Mouse (Mus musculus) kidney, embryonic 14.5 days (tissue): Measurements from ENCODE around the gene Wdr95. TPM values are rescaled to one million over a fixed set of nuclear protein-coding genes. Genes with fewer than 3 reads are reported as not detected.

Experiments used
- ATAC-seq: fragments of 200-750 bp; cut with Nextera tagmentation; 2 replicates; pipeline ENCODE4 v1.8.0; 2017; ENCODE audit warnings: moderate number of reproducible peaks, mild to moderate bottlenecking, moderate TSS enrichment, moderate library complexity; ENCODE audit not compliant: low FRiP score, low TSS enrichment
- H3K27ac ChIP-seq: fragments of 300-500 bp; sonication (generic); 2 replicates; pipeline ENCODE4 v1.5.1; 2014; ENCODE audit warnings: low read depth, mild to moderate bottlenecking, low read length, moderate library complexity, mixed read lengths
- H3K27me3 ChIP-seq: fragments of 300-500 bp; sonication (generic); 2 replicates; pipeline ENCODE4 v1.6.1; 2014; ENCODE audit warnings: mild to moderate bottlenecking, low read length; ENCODE audit not compliant: control insufficient read depth, insufficient read depth
- H3K36me3 ChIP-seq: fragments of 300-500 bp; sonication (generic); 2 replicates; pipeline ENCODE4 v1.6.1; 2014; ENCODE audit warnings: low read length, mixed read lengths; ENCODE audit not compliant: control insufficient read depth, insufficient read depth
- H3K4me1 ChIP-seq: fragments of 300-500 bp; sonication (generic); 2 replicates; pipeline ENCODE4 v1.6.1; 2014; ENCODE audit warnings: low read length, mixed read lengths; ENCODE audit not compliant: control insufficient read depth, insufficient read depth
- H3K4me2 ChIP-seq: fragments of 300-500 bp; sonication (generic); replicated peaks from 2 replicates; pipeline ENCODE4 v1.6.1; 2014; ENCODE audit warnings: low read depth, mild to moderate bottlenecking, low read length
- H3K4me3 ChIP-seq: fragments of 300-500 bp; sonication (generic); 2 replicates; pipeline ENCODE4 v1.5.1; 2014; ENCODE audit warnings: mild to moderate bottlenecking, low read length
- H3K9ac ChIP-seq: fragments of 300-500 bp; sonication (generic); 2 replicates; pipeline ENCODE4 v1.6.1; 2014; ENCODE audit warnings: low read depth, mild to moderate bottlenecking, low read length, moderate library complexity
- H3K9me3 ChIP-seq: fragments of 300-500 bp; sonication (generic); 2 replicates; pipeline ENCODE4 v1.6.1; 2016; ENCODE audit warnings: low read length; ENCODE audit not compliant: control insufficient read depth
- WGBS: fragments of 180-500 bp; shearing (Covaris S2); extraction: QIAGEN DNeasy Blood & Tissue Kit; methylation state at CpG from one replicate; pipeline ENCODE4 v1.1.7; 2014; 5-methylcytosine and 5-hydroxymethylcytosine counted together
- polyA plus RNA-seq: library from polyadenylated mRNA; unstranded; fragments of >200 nt; fragmentation: Nextera tagmentation; extraction: Ambion mirVana; gene quantifications from 2 replicates; pipeline ENCODE4 v1.2.1, GENCODE M21; 2014

The Wdr95 gene
- polyA plus RNA-seq, 1 experiment from 2014 or later: not detected

DNA sequence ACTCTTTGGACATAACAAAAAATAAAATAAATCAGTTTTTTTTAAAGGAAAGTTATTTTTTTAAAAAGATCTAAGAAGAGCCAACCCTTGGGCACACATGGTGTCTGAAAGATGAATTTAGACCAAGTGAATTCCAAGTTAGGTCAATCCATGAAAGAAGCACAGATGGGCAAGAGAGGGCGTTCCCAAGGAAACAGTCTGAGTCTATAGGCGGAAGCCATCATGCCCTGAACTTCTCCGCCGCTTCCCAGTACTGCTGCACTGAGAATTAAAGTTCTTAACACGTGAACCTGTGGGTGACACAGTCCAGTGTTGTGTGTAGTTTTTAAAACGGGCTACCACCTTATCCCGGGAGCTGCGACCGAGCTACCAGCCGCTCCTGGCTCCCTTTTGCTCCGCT, 24.9 kb downstream of the Wdr95 start:
- WGBS: 94% methylated on average over 11 of the region's 11 CpGs
- no peak for ATAC-seq
- H3K9ac ChIP-seq: no peak overlapping the region
- no peaks in the 10 kb centered on the region for H3K36me3 ChIP-seq
- no peaks in the 10 kb centered on the region for H3K27me3 ChIP-seq
- no peaks in the 10 kb centered on the region for H3K9me3 ChIP-seq
- no peak overlapping the region for H3K4me2 ChIP-seq
- no peak overlapping the region for H3K27ac ChIP-seq
- no peaks in the 10 kb centered on the region for H3K4me1 ChIP-seq
- no peak overlapping the region for H3K4me3 ChIP-seq

DNA sequence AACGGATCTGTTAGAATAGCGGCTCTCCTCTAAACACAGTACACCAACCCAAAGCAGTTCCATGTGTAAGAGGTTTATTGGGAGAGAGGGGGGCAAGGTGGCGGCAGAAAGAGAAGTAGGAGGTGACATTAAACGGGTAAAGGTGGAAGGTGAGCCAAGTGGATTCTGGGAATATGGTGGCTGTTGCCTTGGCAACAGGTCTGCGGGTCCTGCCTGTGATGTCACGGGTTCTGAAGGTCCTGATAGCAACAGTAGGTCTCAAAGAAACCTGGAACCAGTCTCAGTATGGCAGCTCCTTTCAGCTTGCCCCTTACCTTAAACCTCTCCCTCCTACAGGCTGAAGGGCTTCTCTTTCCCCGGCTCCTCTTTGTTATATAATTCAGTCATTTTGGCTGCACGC, 25.9 kb downstream of the Wdr95 start:
- no peaks in the 10 kb centered on the region for H3K36me3 ChIP-seq
- no peak overlapping the region for H3K9ac ChIP-seq
- H3K4me3 ChIP-seq: no peak overlapping the region
- 88% methylated on average over 8 of the region's 8 CpGs for WGBS
- H3K9me3 ChIP-seq: no peaks in the 10 kb centered on the region
- no peaks in the 10 kb centered on the region for H3K4me1 ChIP-seq
- H3K4me2 ChIP-seq: no peak overlapping the region
- no peak for ATAC-seq
- no peak overlapping the region for H3K27ac ChIP-seq
- H3K27me3 ChIP-seq: no peaks in the 10 kb centered on the region

DNA sequence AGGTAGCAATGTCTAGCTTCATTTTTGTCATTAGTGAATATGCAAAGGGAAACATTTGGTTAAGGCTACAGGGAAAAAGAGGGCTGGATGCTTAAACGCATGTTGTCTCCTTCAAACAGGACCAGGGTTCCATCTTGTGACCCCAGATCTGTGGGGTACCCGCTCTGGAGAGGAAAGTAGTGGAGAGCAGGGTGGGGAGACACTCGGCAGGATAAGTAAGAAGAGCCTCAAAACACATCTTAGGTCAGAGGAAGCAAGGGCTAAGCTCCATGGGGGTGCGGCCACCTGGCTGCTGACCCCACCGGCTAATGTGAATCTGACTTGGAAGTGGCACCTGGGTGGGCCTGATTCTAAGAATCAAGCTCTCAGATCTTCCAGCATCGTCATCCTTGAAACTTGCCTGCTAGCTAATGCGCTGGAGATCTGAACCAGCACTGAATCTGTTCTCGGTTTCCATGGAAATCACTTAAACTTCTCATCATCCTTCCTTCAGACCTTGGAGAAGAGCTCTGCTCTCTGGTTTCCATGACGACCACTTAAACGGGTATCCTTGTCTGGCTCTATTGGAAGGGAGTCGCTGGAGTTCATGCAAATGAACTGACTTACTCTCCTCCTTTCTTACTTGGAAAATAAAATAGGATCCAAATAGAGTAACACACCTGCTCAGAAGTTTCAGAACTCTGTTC, 32.6 kb downstream of the Wdr95 start:
- H3K4me3 ChIP-seq: no peak overlapping the region
- WGBS: 62% methylated on average over 11 of the region's 11 CpGs
- no peak overlapping the region for H3K4me2 ChIP-seq
- no peak overlapping the region for H3K9ac ChIP-seq
- no peaks in the 10 kb centered on the region for H3K36me3 ChIP-seq
- ATAC-seq: no peak
- H3K4me1 ChIP-seq: no peaks in the 10 kb centered on the region
- H3K9me3 ChIP-seq: no peaks in the 10 kb centered on the region
- no peak overlapping the region for H3K27ac ChIP-seq
- no peaks in the 10 kb centered on the region for H3K27me3 ChIP-seq

DNA sequence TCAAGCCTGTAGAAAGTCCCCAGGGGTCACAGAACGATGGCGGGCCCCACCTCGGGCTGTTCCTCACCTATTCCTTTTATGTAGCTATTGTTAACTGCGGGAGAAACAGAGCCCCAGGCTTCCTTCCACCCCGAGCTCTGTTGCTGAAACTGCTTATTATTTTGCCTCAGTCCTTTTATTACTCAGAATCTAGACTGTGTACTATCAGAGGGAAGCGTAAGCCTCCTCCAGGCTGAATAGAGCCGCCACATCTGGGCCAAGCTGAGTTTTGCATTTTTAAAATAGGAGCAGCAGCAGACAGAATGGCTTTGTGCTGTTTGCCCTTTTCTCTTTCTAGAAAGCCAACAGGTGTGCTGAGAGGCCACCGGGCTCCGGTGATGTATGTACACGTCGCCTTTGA, 37.5 kb downstream of the Wdr95 start:
- Histone ChIP-seq H3K27ac (no peak overlapping the region), H3K27me3 (no peaks in the 10 kb centered on the region), H3K9me3 (no peaks in the 10 kb centered on the region), H3K4me1 (no peaks in the 10 kb centered on the region), H3K4me2 (no peak overlapping the region), H3K4me3 (no peak overlapping the region), H3K9ac (no peak overlapping the region), H3K36me3 (no peaks in the 10 kb centered on the region)
- no peak for ATAC-seq
- WGBS: 40% methylated on average over 11 of the region's 11 CpGs

DNA sequence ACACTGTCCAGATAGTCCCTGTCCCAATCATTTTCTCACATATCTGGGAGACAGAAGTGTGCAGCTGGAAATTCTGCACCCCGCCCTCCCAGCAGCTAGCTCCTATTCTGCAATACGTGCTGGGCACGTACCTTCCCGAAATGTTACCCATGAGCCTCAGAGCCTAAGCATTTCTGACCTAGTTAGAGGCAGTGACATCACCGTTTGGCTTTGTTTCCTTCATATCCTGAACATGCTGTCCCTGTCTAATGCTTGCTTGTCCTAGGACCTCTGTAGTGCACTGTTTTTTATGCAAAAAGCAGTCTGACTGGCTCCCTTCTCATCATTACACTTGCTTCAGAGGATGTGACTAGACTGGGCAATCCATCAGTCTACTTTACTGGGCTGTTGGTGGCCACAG, 38.5 kb downstream of the Wdr95 start:
- Histone ChIP-seq H3K27ac (no peak overlapping the region), H3K9me3 (no peaks in the 10 kb centered on the region), H3K36me3 (no peaks in the 10 kb centered on the region), H3K9ac (no peak overlapping the region), H3K4me2 (no peak overlapping the region), H3K4me3 (no peak overlapping the region), H3K4me1 (no peaks in the 10 kb centered on the region), H3K27me3 (no peaks in the 10 kb centered on the region)
- 74% methylated on average over 5 of the region's 5 CpGs for WGBS
- ATAC-seq: no peak

DNA sequence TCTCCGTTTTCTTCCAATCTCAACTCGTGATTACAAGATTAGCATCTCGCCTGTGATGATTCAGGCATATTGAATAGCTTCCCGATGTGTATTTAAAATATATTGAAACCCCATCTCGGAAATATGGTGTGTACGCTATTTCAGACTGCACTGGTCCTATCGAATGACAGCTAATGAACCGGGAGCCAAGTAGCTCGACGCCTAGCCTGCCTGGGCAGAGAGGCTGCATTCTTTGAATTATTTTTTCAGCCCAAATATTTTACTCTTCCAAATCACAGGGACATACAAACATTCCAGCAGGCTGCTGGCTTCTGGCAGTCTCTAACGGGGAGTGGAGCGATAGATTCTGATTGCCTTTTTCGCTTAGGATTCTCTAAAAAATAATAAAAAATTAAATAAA, 40.5 kb downstream of the Wdr95 start:
- H3K9me3 ChIP-seq: no peaks in the 10 kb centered on the region
- WGBS: 69% methylated on average over 13 of the region's 13 CpGs
- H3K9ac ChIP-seq: no peak overlapping the region
- H3K4me2 ChIP-seq: no peak overlapping the region
- no peak overlapping the region for H3K4me3 ChIP-seq
- no peak overlapping the region for H3K27ac ChIP-seq
- ATAC-seq: no peak
- H3K27me3 ChIP-seq: no peaks in the 10 kb centered on the region
- no peaks in the 10 kb centered on the region for H3K4me1 ChIP-seq
- no peaks in the 10 kb centered on the region for H3K36me3 ChIP-seq

DNA sequence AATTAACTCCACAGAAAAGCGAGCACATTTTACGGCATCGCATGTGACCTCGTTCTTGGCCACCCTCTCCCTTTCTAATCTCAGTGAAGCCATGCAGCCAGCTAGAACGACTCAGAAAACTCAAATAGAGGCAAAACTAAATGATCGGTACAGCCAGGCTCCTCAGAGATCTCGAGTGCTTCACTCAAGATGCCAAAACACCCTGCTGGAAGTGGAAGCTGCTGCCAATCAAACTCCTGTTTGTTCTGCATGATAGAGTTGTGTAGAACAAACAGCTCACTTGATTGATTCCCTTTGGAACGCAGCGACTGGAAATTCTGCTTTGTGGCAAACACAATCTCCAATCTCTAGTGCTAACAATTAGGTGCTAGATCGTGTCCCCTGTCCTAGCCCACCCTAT, 48.5 kb downstream of the Wdr95 start:
- H3K9ac ChIP-seq: no peak overlapping the region
- no peaks in the 10 kb centered on the region for H3K27me3 ChIP-seq
- 57% methylated on average over 10 of the region's 10 CpGs for WGBS
- H3K27ac ChIP-seq: no peak overlapping the region
- H3K36me3 ChIP-seq: no peaks in the 10 kb centered on the region
- H3K4me1 ChIP-seq: 0 out of 2 replicates have a peak, but pooled peaks cover 5% of the 10 kb centered on the region
- H3K9me3 ChIP-seq: no peaks in the 10 kb centered on the region
- no peak for ATAC-seq
- H3K4me2 ChIP-seq: no peak overlapping the region
- no peak overlapping the region for H3K4me3 ChIP-seq

DNA sequence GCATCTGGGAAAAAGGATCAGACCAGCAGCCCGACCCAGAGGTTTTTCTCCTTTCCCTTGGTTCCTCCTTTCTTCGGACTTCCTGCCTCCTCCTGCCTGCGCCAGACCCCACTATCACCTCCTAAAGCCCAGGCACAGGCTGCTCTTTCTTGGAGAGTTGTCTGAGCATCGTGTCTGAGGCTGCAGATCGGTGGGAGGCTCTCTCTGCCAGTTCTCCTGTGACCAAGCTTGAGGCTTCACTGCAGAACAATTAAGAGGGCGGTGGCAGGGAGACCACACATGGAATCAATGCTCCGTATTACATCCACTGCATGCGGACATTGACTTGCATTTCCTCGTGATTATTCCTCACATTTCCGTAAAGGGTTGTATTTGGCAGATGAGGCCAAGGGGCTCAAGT, 49.0 kb downstream of the Wdr95 start:
- WGBS: 28% methylated on average over 10 of the region's 10 CpGs
- Histone ChIP-seq H3K27me3 (no peaks in the 10 kb centered on the region), H3K4me1 (0 out of 2 replicates have a peak, but pooled peaks cover 5% of the 10 kb centered on the region), H3K9me3 (no peaks in the 10 kb centered on the region), H3K36me3 (no peaks in the 10 kb centered on the region), H3K9ac (0 out of 2 replicates have a peak overlapping the region, but pooled peaks have one; percentile 7), H3K4me3 (no peak overlapping the region), H3K4me2 (no peak overlapping the region), H3K27ac (no peak overlapping the region)
- no peak for ATAC-seq

DNA sequence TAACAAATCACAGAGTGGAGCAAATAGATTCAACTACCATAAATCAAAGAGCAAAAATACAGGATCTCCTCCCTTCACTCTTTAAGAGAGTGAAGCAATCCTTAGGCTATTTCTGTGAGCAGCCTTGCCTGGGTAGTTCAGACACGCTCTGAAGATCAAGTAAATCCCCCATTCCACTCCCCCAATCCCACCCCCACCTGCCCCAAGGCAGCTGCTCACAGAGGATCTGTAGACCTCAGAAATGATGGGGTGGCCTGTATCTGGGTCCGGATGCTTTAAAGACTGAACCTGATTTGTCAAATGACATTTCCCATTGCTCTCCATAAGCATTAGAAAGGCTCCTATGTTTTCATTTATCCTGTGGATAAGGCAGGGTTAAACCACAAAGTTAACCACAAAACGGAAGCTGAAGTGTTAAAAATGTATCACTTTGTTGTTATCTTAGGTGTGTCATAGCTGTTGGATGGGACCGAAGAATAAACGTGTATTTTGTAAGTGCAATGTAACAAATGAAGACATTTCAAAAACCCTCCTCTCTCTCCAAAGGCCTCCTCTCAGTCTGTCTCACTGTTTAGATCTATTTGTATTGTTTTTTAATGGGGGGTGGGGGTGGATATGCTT, 54.3 kb downstream of the Wdr95 start:
- WGBS: 53% methylated on average over 5 of the region's 5 CpGs
- no peak overlapping the region for H3K27ac ChIP-seq
- H3K4me2 ChIP-seq: no peak overlapping the region
- H3K4me3 ChIP-seq: no peak overlapping the region
- no peaks in the 10 kb centered on the region for H3K4me1 ChIP-seq
- no peaks in the 10 kb centered on the region for H3K27me3 ChIP-seq
- no peak overlapping the region for H3K9ac ChIP-seq
- H3K36me3 ChIP-seq: no peaks in the 10 kb centered on the region
- no peaks in the 10 kb centered on the region for H3K9me3 ChIP-seq
- ATAC-seq: 0 out of 2 replicates have a peak, but pooled peaks have one; percentile 18
